Mouse (Mus musculus) CH12F3 (cell line): ENCODE results near the gene Rasal1.

Experiments
- in situ Hi-C: fragments of 300-500 bp; cut with MboI; formaldehyde crosslinking; loops from 2 replicates; pipeline ENCODE4 v1.14.3; 2020; ENCODE audit warnings: low sequenced_read_pairs

Rasal1 gene

DNA sequence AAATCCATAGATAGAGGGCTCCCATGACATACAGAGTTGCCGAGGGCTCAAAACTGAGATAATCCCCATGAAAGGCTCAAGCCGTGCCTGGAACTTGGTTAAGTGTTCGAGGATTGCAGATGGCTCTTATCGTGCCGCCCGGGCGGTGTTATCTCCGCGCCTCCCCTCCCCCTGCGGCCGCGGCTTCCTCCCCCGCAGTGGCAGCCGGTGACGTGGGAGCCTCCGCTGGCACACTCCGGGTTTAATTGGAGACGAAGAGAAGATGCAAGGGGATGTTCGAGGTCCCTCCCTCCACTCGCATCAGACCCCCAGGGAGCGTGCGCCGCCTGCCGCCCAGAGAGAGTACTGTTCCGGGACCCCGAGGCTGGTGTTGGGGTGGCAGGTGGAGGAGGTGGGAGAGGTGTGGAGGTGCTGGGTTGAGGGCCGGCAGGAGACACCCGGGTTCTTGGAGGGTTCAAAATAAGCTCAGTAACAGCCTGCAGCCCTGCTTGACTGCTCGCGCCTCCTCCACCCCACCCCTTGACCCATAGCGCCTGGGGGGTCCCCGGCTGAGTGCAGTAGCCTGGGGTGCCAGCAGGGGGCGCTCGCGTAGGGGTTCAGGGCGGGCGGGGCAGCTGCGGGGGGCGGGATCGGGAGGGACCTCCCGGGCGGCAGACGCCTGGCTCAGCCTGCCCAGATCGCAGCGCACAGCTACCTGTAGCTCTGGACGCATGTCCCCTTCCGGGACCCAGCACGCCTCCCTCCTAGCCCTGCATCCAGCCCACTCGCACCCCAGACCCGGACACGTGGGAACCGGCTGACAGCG lies at the start of gene Rasal1:
TSS of gene Rasal1 (plus strand) at position 244 of the 805 bp plus-strand sequence.
- in situ Hi-C loops: no loop called here

DNA sequence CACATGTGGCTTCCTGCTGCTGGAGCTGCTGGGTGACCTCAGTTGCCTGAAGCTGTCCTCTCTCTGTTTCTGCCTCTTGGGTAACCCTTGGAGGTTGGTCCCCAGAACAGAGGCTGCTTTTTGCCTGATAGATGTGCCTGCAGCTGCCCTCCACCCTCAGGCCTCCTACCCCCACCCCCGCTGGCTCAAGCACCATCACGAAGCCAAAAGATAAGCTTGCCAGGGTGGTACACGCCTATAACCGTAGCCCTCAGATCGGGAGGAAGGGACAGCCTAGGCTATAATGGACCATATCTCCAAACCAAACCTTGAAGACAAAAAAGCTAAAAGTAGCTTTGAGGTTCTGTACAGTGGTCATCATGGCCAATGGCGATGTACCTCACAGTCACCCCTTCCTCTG lies 49.0 kb upstream of the Rasal1 start:
- in situ Hi-C loops: no loop called here

DNA sequence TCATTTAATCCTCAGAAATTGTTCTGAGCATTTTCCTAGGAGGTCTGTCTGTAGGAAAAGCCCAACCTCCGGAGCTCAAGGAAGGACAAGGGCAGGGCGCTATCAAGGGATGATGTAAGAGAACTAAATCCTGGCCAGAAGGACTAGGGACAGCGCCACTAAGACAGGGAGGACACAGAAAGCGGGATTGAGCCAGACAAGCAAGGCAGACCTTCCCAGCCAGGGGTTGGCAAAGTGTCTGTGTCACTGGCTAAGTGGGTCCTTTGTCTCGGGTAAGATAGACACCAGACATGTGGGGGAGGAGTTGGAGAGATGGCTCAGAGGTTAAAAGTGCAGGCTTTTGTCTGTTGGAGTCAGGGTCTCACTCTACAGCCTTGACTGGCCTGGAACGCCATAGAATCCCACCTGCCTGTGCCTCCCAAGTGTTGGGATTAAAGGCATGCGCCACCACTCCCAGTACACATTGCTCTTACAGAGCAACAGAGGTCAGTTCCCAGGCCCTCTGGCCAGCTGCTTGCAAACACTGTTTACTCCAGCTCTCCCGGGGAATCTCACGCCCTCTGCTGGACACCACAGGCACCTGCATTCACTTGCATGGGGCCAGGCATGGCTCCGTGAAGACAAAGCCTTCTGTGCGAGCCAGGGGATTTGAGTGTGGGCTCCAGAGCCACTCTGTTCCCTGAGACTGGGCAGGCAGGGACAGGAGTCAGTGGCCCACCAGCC lies 47.5 kb upstream of the Rasal1 start:
- in situ Hi-C loops: no loop called here

DNA sequence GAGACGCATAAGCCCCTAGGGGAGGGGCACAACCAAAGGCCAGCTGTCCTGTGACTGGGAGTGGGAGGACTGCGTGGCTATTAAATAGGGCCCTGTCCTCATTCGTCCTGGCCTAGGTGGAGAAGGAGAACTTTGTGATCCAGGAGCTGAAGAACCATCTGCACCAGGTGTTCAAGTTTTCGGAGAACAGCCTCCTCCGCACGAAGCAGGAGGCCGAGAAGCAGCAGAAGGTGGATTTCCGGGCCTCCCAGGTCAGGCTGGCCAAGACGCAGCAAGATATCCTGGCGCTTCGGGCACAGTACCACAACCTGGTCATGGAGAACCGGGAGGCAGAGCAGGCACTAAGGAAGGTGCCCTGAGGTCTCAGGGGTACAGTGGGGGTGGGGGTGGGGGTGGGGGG lies 46.4 kb upstream of the Rasal1 start:
- in situ Hi-C loops: no loop called here

DNA sequence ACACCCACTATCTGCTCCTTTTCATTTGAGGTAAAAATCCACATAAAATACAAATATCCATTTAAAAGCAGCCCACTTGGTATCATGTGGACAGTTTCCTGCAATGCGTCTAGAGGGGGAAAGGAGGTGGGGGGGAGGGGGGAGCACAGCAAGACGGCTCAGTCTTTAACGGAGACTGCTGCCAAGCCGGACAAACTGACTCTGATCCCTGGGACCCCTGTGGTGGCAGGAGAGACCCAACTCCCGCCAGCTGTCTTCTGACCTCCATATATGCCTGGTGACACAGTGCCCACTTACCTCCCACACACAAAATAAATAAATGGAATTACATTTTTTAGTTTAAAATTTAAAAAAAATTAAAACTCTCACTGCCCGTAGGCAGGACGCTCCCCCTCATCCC lies 45.1 kb upstream of the Rasal1 start:
- in situ Hi-C loops: no loop called here

DNA sequence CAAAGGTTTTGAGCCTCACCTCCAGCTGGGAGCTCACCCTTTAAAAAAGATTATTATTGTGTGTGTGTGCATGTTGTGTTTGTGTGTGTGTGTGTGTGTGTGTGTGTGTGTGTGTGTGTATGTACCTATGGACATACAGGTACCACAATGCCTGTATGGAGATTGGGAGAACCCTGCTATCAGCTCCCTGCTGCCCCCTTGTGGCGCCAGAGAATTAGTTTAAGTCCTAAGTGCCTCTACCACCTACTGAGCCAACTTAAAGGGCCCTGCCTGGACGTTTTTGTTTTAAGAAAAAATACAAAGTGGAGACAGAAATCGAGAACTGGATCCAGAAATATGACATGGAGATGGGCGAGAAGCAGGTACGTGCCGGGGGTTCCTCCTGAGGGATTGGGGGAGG lies 43.8 kb upstream of the Rasal1 start:
- in situ Hi-C loops: no loop called here

DNA sequence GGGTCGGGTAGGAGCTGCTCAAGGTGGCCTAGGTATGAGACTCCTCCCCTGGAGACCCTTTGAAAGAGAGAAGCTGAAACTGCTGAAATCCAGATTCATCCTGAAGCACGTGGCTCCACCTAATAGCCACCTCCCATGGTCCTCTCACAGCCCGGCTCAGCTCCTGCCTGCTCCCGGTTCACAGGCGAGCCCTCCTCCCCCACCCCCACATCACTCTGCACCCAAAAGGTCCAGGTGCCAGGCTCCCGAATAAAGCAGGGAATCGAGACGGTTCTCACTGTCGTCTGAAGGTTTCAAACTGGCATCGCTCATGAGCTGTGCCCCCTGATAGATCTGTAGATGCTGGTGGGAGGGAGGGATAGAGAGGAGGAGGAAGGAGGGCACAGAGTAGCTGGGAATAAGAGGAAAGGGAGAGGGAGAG lies 43.4 kb upstream of the Rasal1 start:
- in situ Hi-C loops: no loop called here

DNA sequence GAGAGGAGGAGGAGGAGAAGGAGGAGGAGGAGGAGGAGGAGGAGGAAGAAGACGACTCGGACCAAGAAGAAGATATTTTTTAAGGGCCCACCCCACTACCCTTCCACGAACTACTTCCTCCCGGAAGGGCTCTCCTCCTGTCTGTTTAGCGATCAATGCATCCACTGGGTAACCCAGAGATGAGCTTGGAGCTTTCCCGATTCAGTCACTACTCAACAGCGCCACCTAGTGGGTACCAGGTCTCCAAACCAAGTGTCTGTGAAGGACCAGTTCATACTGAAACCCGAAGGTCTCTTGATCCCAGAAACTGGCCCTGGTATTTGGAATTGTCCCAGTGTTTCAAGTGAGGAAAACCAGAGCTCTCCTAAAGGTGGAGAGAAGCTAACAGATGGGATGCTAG lies 42.9 kb upstream of the Rasal1 start:
- in situ Hi-C loops: no loop called here

DNA sequence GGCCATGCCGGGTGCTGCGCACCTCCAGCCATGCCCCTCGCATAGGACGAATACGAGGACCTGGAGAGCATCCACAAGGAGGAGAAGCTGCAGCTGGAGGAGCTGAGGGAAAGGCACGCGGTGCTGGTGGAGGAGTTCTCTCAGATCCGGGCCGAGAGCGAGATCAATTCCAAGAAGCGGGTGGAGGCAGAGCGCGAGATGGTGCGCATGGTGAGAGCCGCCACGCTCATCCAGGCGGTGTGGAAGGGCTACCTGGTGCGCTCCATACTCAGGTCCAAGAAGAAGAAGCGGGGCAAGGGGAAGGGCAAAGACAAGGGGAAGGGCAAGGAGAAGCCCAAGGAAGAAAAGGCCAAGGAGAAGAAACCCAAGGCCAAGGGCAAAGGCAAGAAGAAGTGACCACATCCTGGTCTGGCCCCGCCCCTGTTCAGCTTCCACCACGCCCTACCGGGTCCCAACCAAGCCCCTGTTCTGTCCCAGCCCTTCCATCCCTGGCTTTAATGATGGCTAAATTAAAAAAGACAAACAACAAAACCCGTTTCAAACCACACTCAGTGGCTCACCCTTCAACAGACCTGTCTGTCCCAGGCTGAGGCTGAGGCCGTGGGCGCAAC lies 41.9 kb upstream of the Rasal1 start:
- in situ Hi-C loops: no loop called here

DNA sequence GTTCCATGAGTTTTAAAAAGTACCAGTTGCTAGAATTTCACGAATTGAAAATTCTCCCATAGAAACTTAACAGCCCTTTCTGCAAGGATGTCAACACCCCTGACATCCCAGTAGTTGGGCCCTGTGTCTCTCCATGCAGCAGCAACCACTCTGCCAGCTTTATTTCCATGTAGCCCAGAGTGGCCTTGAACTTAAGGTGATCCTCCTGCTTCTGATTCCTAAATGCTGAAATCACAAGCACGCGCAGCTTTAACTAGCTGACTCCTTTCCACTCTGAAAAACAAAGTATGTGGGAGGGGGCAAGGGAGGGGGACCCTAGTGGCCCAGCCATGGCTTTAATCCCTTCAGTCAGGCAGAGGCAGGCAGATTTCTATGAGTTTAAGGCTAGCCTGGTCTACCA lies 41.3 kb upstream of the Rasal1 start:
- in situ Hi-C loops: no loop called here

DNA sequence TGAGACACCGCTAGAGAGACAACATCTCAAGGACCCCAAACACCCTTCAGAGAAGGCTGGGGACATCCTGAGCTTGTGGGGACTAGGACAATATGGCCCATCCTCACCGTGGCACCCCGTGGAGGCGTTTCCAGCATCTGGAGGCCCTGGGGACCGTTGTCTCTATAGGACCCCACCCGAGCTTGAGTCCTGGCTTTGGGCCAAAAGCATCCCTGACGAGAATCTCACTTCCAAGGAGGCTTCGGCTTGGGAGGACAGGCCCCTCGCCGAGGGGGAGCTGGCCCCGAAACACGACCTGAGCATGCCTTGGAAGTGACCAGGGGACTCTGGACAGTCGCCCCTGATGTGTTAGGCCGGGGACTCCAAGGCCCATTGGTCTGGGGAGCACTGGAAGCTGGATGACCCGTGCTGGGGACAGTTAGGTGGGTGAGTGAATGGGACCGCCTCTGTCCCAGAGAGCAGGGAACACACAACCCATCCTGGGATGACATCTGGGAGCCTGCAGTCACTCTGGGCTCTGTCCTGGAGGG lies 39.3 kb upstream of the Rasal1 start:
- in situ Hi-C loops: no loop called here

DNA sequence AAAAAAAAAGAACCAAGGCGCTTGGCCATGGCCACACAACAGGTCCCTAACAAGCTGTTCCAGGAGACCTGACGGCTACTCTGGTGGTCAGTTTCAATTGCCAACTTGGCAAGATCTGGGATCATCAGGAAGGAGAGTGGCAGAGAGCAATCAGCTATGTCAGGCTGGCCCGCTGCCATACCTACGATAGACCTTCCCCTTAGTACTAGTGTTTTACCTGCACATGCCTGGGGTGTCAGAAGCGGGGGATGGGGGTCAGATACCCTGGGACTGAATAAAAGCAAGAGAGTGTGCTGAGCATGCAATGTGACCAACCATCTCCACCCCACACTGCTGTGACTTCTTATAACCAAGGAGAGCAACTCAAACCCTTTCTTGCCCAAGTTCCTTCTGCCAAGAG lies 37.7 kb upstream of the Rasal1 start:
- in situ Hi-C loops: no loop called here

DNA sequence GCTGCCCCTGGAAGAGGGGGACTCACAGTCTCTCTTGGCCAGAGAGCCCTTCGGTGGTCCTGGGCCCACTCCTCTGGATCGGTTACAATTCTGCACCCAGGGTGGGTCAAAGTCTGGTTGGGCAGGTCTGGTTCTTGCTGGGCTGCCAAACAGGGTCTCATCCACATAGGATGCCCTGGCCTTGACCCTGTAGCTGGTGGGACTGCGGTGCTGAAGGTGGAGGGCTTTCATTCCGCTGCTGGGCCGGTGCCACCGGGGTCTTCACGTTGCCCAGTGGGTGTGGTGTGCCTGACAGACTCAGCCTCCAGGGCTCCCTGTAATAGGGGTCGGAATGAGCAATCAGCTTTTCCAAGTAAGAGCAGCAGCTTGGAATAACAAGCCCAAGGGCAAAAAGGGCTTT lies 37.2 kb upstream of the Rasal1 start:
- in situ Hi-C loops: no loop called here

DNA sequence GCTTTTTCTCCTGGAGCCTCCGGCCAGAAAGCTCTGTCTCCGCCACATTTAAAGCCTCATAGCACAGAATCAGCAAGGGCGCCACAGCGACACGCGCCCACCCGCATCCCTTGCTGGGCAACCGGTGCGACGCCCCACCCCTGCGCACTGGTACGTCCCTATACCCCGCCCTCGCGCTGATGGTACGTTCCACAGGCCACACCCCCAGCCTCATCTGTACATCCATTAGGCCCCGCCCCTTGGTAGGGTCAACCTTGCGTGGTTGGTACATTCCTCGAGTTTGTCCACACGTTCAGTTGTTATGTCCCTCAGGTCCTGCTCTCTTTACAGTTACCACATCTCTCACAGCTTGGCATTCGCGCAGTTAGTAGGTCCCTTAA lies 36.2 kb upstream of the Rasal1 start, which contains the start of the genes Rita1 and Ddx54:
TSS of gene Rita1 (minus strand) at position 148 of the 380 bp plus-strand sequence.
TSS of gene Ddx54 (plus strand) at position 298 of the 380 bp plus-strand sequence.
- in situ Hi-C loops: no loop called here

DNA sequence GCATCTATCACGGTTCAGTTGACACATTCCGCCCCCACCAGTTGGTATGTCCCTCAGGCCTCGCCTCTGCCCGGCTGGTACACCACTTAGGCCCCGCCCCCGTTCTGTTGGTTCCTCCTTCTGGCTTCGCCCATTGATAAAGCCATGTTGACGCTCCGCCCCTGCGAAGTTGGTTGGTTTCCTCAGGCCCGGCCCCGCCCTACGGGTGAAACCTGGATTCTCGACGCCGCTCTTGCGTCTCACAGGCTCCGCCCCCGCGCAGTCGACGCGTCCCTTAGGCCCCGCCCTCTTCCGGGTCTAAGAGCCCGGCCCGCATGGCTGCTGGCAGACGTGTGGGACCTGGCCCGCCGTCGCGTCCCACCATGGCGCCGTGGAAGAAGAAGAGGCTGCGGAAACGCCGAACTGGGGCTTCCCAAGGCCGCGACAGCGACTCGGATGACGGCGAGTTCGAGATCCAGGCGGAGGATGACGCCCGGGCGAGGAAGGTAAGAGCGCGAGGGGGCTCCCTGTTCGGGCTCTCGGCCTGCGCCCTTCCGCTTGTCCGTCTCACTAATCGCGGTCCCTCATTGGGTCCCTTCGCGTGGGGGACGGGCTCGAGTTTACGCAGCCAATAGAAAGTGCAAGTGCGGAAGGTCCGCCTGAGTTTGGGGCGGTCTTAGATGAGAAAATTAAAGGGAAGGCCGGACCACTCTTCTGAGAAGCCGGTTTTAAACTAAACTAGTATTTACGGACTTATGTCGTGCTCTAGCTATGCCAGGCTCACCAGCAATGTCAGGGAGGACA lies 35.6 kb upstream of the Rasal1 start:
- in situ Hi-C loops: no loop called here

DNA sequence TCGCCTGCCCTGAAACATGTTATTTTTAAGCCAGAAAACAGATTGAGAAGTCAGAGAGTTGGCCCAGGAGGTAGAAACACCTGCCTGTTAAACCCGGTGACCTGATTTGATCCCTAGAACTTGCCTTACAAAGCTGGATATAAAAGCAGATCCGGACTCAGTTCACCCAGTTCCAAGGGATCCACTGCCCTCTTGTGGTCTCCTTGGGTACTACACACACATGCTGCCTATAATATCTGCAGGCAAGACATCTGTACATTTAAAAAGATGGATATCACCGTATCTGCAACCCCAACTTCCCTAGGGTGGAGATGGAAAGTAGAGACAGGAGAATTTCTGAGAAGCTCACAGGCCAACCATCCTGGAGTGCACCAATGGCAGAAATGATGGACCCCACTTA lies 32.7 kb upstream of the Rasal1 start:
- in situ Hi-C loops: no loop called here

DNA sequence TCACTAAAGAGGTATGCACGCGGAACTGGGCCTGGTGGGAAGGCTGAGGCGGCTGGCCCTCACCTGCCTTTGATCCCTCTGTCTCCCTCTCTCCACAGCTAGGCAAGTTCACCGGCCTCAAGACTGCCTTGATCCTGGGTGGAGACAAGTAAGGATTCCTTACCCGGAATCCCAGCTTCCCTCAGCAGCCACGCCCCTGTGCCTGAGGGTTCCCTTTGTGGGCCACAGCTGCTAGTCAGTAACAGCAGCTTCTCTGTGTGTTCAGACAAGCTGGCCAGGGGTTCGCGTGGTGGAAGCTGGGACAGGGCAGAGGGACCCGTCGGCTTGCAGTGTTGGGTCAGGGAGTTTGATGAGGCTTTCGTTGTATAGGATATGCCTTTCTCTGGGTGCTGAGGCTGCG lies 29.8 kb upstream of the Rasal1 start:
- in situ Hi-C loops: no loop called here

DNA sequence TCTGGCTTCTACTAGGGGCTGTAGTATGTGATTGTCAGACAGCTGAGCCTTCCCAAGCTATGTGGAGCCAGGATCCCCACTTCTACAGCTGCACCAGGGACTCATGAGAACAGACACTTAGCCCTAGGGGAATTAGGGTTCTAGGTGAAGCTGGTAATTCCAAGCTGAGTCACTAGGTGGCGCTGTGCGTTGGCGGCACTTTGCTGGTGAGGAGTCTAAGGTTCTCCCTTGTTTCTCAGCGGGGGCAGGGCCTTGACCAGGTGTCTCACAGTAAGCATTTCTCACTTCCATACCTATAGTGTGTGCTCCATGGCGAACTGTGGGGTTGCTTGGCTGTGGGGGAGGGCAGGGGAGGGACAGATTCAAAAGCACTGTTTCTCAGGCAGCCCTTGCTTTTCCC lies 29.4 kb upstream of the Rasal1 start:
- in situ Hi-C loops: no loop called here

DNA sequence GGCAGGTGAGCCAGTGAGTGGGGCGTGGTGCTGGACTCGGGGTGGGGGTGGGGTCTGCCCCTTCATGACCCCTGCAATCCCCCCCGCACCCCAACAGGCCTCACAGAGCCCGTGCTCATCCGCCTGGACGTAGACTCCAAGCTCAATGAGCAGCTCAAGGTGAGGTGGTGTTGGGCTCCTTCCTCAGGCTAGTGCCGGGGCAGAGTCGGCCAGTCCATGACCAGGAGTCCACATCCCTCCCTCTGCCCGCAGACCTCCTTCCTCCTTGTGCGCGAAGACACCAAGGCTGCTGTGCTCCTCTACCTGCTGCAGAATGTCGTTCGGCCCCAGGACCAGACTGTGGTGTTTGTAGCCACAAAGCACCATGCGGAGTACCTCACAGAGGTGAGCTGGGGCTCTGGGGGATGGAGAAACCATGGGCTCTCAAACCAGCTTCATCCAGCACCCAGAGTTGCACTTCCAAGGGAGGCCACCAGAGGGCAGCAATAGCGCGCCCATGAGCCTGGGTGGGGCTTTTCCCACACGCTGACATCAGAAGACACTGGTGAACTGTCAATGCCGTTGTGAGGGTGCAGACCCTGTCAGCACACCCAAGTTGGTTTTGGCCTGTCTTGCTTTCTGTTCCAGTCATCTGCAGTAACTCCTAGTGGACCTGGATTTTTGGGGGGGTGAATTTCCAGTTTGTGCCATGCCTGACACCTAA lies 28.1 kb upstream of the Rasal1 start:
- in situ Hi-C loops: no loop called here

DNA sequence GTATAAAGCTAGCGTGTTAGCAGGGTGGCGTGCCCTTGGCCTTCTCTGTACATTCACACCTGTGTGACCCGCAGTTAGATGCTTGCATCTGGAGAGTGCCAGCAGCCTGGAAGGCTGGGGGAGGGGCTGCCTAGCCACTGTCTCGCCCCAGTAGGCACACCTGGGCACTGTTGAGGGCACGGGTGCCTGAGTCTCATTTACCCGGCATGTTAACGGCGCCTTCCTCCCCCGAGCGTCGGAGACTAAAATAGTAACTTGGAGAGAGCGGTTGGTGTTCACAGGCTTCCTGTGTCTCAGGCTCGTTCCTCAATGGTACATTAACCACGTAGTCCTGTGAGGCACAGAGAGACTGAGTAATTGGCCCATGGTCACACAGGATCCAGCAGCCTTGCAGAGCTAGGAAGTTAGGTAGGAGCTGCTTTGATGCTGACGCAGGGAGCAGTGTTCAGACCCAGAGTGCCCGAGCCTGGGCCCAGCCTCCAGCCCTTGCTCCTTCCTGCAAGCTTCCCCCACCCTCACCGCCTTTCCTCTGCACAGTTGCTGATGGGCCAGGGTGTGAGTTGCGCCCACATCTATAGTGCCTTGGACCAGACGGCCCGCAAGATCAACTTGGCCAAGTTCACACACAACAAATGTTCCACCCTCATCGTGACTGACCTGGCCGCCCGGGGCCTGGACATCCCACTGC lies 27.4 kb upstream of the Rasal1 start:
- in situ Hi-C loops: no loop called here
